Mouse (Mus musculus): ENCODE results near the gene Ank3.

DNA sequence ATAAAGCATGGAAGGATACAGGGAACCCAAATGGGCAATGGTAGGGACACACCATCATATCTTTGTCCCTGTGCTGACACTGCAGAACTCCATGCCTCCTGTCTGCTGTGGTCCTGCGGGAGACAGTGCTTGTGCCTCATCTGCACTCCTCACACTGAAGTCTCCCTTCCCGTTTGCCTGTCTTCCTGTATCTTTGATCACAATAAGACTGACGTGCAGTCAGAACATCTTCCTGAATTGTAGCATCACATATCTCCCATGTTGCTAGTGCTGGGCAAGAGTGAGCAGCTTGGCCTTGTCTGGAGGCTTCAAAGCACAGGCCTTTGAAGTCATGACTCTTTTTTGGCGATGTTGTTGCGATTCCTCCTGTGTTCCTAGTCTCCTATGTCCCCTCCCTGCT is 346.3 kb downstream of the Ank3 start:
- TF ChIP-seq CTCF (IDR thresholded peaks at IDR 0.05) = no peak
- TF ChIP-seq EP300 (IDR thresholded peaks at IDR 0.05) = no peak

Measured in lung, postnatal 0 days (tissue).